22 mouse cellular contexts compared by ENCODE assay signal in genomic region chr13:58150442-58150841, GRCm38 (mm10).
"Had no signal": no experiment of that assay in that cellular context is flagged by ENCODE, and none has a peak within 500 bp of the region (broad histone marks: within the 10 kb centered on the region; RNA-seq: fewer than 3 reads in every experiment).

No protein-coding gene starts in this region.

- H3K27ac ChIP-seq: liver, embryonic 13.5 days; liver, embryonic 15.5 days; lung, embryonic 15.5 days; midbrain, embryonic 10.5 days; midbrain, embryonic 13.5 days; neural tube, embryonic 13.5 days; neural tube, embryonic 15.5 days had no signal

- H3K36me3 ChIP-seq: liver, embryonic 13.5 days; liver, embryonic 15.5 days; lung, embryonic 15.5 days; midbrain, embryonic 10.5 days; midbrain, embryonic 13.5 days; neural tube, embryonic 13.5 days; neural tube, embryonic 15.5 days had no signal

- ATAC-seq: liver, postnatal 0 days; lung, postnatal 0 days; midbrain, embryonic 13.5 days; midbrain, embryonic 16.5 days had no signal

- H3K9me3 ChIP-seq: liver, embryonic 13.5 days; liver, embryonic 15.5 days; lung, embryonic 15.5 days; midbrain, embryonic 13.5 days; neural tube, embryonic 13.5 days; neural tube, embryonic 15.5 days had no signal

- H3K4me3 ChIP-seq: liver, embryonic 13.5 days; liver, embryonic 15.5 days; lung, embryonic 15.5 days; midbrain, embryonic 10.5 days; midbrain, embryonic 13.5 days; myocyte; neural tube, embryonic 13.5 days; neural tube, embryonic 15.5 days had no signal

- H3K27me3 ChIP-seq: lung, embryonic 15.5 days; neural tube, embryonic 13.5 days; neural tube, embryonic 15.5 days had no signal

- DNase-seq: liver, embryonic 13.5 days; liver, postnatal 0 days; lung, adult 2 months; lung, postnatal 14 days; lung, postnatal 4 days; retina, postnatal 1 day; right cerebral cortex, adult 18-20 months; right cerebral cortex, postnatal 25 days; right cerebral cortex, postnatal 4 days; spleen, adult 18-20 months; thymus, adult 18-20 months; thymus, postnatal 14 days; thymus, postnatal 36 days had no signal
